Mouse (Mus musculus) hematopoietic stem cell, adult 5-6 weeks (primary cell): ENCODE results near the gene Hist2h2ab. TPM values are rescaled to one million over a fixed set of nuclear protein-coding genes. Genes with fewer than 3 reads are reported as not detected.

Source experiments
- ATAC-seq, 2 experiments: fragments of 125-278 bp in 1 of 2; replicated peaks in 1 of 2; 2 replicates each; pipeline ENCODE4 v1.8.0; 2016 to 2017; ENCODE audit warnings: inconsistent platforms in 2 of 2, mild to moderate bottlenecking in 2 of 2, moderate number of reproducible peaks in 2 of 2, low read depth in 1 of 2, moderate TSS enrichment in 1 of 2; ENCODE audit not compliant: low FRiP score in 2 of 2, poor library complexity in 2 of 2, severe bottlenecking in 2 of 2, insufficient read depth in 1 of 2, low TSS enrichment in 1 of 2
- total RNA-seq: library from RNA; stranded (forward); fragments of 172-1452, 232-1000 nt; gene quantifications from 2 replicates; pipeline ENCODE4 v1.2.3, GENCODE M21; 2017

Gene Hist2h2ab
- total RNA-seq, 1 experiment from 2014 or later: 199 TPM

- 0 out of 4 replicates have a peak, but pooled peaks of 1 of the 2 experiments have one; percentile 23 for ATAC-seq
Observed at GRCm38 (mm10) chr3:96230404-96230803, 10.7 kb downstream of the Hist2h2ab start.

DNA sequence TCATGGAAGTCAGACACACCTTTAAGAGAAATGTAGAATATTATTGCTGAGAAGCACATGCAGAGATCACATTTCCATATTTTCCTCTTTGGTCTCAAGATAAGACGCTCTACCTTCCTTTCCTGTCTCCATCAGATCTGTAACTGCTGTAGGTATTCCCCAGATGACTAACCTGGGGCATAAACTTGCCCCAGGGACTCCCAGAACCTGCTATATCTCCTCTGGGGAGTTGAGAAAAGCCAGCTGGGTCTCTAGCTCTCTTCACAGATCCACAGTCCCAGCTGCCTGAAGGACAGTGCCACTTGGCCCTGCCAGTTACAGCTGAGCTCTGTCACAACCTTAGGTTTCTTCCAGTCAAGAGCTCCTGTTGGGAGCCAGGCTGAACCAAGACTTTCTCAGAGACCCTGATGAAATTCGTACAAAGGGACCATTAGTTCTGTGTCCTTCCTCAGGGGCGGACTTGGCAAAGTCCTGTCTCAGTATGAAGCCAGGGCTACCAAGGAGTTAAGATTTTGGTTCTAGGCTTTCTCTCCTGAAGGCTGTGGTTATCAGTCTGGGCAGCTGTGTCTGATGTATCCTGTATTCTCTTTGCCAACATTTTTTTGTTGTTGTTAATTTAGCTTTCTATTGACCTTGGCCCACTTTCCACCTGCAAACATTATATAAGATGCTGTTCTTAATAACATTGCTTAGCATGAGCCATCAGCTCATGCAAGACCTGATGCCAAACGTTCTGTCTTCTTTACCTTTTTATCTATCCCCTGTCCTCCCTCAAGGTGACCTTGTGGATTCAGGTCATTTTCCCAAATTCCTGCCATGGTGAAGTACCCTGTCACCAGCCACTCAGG, 11.5 kb downstream of the Hist2h2ab start:
- no peak for ATAC-seq

DNA sequence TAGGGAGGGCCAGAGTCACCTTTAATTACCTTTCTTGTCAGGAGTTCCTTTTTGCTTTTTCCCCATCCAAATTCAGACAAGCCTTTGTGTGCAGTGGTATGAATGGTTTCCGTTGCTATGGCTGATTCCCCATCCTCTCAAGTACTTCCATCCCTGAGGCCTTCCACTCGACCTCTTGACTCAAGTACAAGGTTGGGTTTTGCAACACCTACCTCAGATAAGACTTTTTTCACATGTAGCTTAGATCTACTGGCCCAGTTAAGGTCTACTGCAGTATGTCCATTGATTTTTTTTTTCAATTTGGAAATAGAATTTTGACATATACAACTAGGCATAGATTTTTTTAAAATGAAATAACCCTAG, 12.1 kb downstream of the Hist2h2ab start:
- no peak for ATAC-seq

DNA sequence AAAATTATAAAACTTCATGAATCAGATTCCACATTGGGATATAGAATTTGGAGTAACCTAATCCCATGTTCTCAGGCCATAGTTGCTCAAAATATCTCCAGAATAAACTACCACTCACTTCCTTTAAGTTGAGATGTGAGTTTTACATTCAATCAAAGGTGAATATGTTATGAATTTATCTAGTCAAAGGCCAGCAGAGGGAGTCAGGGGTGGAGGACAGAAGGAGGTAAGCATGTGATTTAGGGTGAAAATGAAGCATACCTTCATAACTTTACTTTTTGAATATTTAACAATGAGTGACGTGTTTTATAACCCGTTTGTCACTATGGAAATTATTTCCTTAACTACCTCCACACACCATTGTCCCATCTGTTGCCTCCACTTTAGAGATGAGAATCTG, 15.2 kb downstream of the Hist2h2ab start:
- no peak for ATAC-seq

DNA sequence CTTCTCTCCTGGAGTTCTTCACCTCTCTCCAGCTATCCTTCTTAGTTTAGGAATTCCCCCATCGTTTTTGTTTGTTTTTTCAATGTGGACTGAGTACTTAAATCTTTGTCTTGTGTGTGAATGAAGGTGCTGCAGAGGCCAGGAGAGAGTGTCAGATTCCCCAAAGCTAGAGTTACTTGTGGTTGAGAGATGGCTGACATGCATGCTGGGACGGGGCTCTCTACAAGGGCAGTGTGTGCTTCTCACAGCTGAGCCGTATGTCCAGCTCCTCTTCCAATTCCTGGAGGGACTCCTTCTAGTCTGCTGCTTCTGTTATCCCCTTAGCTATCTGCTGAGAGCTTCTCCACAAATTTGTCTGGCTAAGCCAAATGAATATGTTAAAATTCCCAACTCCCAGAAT, 16.2 kb downstream of the Hist2h2ab start:
- no peak for ATAC-seq

DNA sequence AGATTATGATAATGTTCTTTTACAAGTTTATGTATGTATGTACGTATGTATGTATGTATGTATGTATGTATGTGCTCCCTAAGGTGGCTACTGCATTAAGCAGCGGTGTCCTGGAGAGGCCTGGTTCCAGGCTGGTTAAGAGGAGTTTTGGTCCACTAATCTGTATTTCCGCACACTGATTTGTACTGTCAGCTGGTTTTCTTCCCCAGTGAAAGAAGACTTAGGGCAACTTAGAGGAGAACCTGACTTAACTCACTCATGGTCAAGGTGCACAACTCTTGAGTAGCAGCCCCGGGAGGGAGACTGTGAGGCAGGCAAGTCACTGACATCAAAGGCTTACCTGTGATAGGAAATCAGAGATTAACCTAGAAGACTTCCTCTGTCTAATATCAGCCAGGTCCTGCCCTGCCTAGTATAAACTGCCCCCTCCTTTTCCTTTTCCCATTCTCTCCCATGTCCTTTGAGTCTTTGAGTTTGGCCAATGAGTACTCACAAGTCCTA, 17.2 kb downstream of the Hist2h2ab start:
- no peak for ATAC-seq

GRCm38 (mm10) chr3:96237335-96237903, 17.8 kb downstream of the Hist2h2ab start:
- no peak for ATAC-seq

DNA sequence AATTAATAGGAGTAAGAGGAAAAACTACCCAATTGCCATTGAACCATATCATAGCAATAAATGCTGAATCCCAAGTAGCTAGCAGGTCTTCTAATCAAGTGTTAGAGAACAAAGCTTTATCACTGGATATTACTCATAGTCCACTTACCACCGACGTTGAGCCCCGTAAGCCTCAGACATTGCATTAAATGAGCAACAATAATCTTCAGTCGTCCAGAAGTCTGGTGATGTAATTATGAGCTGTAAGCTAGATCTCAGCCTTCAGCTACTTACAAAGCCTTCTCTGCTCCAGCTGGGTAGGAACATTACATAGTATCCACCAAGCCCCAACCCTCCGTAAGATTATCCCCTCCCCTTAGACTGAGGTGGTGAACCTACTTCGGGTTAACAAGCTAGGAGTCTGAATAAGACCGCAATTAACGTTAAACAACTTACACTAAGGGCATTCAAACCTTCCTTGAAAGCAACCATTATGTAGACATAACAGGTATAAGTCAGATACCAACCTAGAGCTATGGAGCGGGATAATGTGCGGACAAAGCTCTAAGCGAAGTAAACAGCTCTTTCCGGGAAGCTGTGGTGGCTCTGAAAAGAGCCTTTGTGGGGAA, 18.3 kb downstream of the Hist2h2ab start:
- no peak for ATAC-seq

DNA sequence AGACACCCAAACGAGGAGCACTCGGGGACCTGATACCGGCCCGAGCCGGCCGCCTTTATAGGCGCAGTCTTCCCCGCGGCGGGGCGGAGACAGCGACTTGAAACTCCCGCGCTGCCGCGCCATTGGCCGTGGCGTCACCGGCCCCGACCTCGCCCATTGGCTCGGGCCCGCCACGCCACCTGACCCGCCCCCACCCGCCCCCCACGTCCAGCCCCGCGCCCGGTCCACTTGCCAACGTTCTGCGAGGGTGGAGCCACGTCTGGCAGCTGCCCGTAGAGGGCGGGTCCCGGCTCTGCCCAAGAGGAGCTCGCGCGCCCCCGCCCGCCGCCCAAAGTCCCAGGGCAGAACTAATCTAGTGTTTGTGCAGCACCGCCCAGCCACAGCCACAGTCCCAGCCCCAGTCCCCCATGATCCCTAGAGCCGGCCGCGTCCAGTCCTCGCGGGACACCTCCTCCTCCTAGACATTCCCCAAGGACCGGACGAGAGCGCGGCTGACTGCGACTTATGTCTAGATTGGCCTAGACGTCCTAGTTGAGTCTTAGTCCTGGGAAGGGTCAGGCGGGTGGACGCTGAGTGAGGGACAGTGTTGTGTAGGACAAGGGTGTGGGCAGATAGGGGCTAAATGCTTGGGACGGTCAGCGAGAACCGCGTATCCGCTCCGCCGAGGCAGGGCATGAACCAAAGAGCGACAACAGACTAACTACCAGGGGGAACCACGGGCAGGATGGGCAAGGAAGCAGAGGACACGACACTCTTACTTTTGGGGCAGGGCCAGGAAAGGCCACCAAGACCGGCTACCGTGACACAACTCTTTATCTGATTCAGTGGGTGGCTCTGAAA, 19.5 kb downstream of the Hist2h2ab start, which contains the start of gene Hist2h3c2:
Gene Hist2h3c2, minus strand, starts transcription at position 174 of the 840 bp plus-strand sequence.
- peak; percentile 74 to 80 for ATAC-seq

- ATAC-seq: peak; percentile 80 to 81
Observed at GRCm38 (mm10) chr3:96239949-96240798, 20.5 kb downstream of the Hist2h2ab start, which contains the start of gene Hist2h2aa2. Gene Hist2h2aa2 (minus strand): TSS chr3:96240276.

GRCm38 (mm10) chr3:96240799-96241197, 21.1 kb downstream of the Hist2h2ab start:
- no peak for ATAC-seq

DNA sequence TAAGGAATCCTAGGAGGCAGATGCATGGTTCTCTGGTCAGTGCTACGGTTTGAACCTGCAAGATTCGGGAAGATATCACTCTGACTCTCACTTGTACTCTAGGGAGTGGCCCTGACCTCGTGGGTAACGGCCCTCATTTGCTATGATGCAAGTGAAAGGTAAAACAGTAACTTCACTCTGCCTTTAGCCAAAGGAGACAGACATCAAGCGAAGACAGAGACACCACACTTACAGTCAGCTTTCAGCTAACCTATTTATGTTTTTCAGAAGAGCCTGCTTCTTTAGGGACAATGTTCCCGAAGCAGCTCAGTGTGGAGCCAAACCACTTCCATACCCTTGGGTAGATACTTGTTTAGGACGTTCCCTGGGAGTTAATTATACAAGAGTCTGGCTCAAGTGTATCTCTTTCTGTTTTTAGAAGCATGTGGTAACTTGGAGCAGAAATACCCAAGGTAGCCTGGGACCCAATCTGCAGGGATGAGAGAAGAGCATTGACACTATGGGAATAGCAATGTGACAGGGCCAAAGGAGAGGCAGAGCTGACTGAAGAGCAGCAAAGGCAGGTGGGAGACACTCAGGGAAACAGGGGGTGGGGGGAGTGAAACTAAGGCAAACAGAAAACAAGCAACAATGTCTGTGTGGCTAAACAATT, 24.4 kb downstream of the Hist2h2ab start:
- ATAC-seq: no peak

DNA sequence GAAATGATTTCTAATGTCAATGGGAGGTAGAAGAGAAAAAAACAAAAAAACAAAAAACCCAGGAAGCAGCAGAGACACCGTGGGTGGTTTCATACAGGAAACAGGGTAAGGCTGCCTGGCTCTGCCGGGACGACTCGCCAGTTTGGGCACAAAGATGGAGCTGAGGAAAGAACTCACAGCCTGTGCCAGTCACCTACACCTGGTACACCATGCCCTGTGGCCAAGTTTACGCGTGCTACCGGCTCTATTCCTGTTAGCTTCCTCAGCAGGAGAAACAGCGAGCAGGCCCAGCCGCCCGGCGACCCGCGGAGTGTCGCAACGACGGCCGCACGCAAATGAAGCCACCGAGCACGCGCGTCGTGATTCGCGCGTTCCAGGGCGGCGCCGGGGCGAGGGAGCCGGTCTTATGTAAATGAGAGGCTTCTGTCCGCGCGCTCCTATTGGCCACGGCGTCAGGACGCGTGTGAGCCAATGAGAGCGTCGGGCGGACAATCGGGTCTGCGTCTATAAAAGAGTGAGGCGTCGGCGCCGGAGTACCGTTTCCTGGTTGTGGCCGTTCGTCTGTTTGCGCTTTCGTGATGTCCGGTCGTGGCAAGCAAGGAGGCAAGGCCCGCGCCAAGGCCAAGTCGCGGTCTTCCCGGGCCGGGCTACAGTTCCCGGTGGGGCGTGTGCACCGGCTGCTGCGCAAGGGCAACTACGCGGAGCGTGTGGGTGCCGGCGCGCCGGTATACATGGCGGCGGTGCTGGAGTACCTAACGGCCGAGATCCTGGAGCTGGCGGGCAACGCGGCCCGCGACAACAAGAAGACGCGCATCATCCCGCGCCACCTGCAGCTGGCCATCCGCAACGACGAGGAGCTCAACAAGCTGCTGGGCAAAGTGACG, 25.6 kb downstream of the Hist2h2ab start, which contains the start of gene Hist2h2aa1:
Gene Hist2h2aa1, plus strand, starts transcription at position 495 of the 884 bp plus-strand sequence.
- peak; percentile 81 to 82 for ATAC-seq

DNA sequence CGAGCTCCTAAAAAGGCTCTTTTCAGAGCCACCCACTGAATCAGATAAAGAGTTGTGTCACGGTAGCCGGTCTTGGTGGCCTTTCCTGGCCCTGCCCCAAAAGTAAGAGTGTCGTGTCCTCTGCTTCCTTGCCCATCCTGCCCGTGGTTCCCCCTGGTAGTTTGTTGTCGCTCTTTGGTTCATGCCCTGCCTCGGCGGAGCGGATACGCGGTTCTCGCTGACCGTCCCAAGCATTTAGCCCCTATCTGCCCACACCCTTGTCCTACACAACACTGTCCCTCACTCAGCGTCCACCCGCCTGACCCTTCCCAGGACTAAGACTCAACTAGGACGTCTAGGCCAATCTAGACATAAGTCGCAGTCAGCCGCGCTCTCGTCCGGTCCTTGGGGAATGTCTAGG, 26.4 kb downstream of the Hist2h2ab start:
- peak; percentile 18 to 33 for ATAC-seq

GRCm38 (mm10) chr3:96246427-96246856, 26.8 kb downstream of the Hist2h2ab start, which contains the start of gene Hist2h3c1:
Gene Hist2h3c1 (plus strand): TSS chr3:96246685.
- ATAC-seq: peak; percentile 74 to 77
